Mouse (Mus musculus) spleen, adult 2 months (tissue): ENCODE measurements around the gene Arfgef3.
"Not testable (repeated sequence)": the region's sequence is repeated elsewhere in the genome, so short reads cannot be mapped to it uniquely, and the experiment has no call there.

Experiments used
- CTCF ChIP-seq: fragments of 200-500 bp; IDR thresholded peaks from 2 replicates; pipeline ENCODE4 v1.5.1; 2011; ENCODE audit warnings: mild to moderate bottlenecking, inconsistent platforms; ENCODE audit not compliant: insufficient read depth, insufficient read length, insufficient replicate concordance; ENCODE audit errors: extremely low read depth
- POLR2A ChIP-seq: fragments of 200-500 bp; IDR thresholded peaks from 2 replicates; pipeline ENCODE4 v1.6.1; 2011; ENCODE audit warnings: low read depth, low read length, inconsistent platforms

- not testable (repeated sequence) for TF ChIP-seq CTCF, POLR2A
Measured at GRCm38 (mm10) chr10:18559076-18559475, 184.7 kb downstream of the Arfgef3 start.
